Mouse (Mus musculus) CH12.LX (cell line): ENCODE data around the gene Micu1.

Experiments
- CTCF ChIP-seq, 2 experiments: IDR thresholded peaks in 1 of 2; conservative IDR thresholded peaks in 1 of 2; 2 replicates each; pipeline ENCODE4 v1.5.1; 2011 to 2012; ENCODE audit warnings: low read depth in 2 of 2, low read length in 2 of 2, improper control_type of control experiment in 1 of 2, inconsistent platforms in 1 of 2, mild to moderate bottlenecking in 1 of 2, moderate library complexity in 1 of 2
- EP300 ChIP-seq: IDR thresholded peaks from 2 replicates; pipeline ENCODE4 v1.6.1; 2011; ENCODE audit warnings: low read length, improper control_type of control experiment
- ETS1 ChIP-seq: conservative IDR thresholded peaks from 2 replicates; pipeline ENCODE4 v1.6.1; 2012; ENCODE audit warnings: low read depth, mild to moderate bottlenecking, inconsistent platforms, low read length, improper control_type of control experiment, moderate library complexity
- SIN3A ChIP-seq: IDR thresholded peaks from 2 replicates; pipeline ENCODE4 v1.6.1; 2012; ENCODE audit warnings: low read length, improper control_type of control experiment, inconsistent platforms
- TBP ChIP-seq: conservative IDR thresholded peaks from 2 replicates; pipeline ENCODE4 v1.6.1; 2011; ENCODE audit warnings: low read depth, low read length, improper control_type of control experiment
- ZC3H11A ChIP-seq: IDR thresholded peaks from 2 replicates; pipeline ENCODE4 v1.6.1; 2012; ENCODE audit warnings: low read depth, mild to moderate bottlenecking, inconsistent platforms, low read length, improper control_type of control experiment
- ZKSCAN1 ChIP-seq: IDR thresholded peaks from 2 replicates; pipeline ENCODE4 v1.6.1; 2012; ENCODE audit warnings: low read depth, inconsistent platforms, low read length, improper control_type of control experiment, borderline replicate concordance
- ZNF384 ChIP-seq: IDR thresholded peaks from 2 replicates; pipeline ENCODE4 v1.6.1; 2012; ENCODE audit warnings: low read depth, low read length, improper control_type of control experiment, inconsistent platforms

- no peak for TF ChIP-seq ETS1
- TF ChIP-seq TBP: no peak
- no peak for TF ChIP-seq EP300
- TF ChIP-seq CTCF (conservative IDR thresholded peaks at IDR 0.05 in 1 of 2, IDR thresholded peaks at IDR 0.05 in 1 of 2; ENCODE audit: low read depth in 2 of 2, low read length in 2 of 2): no peak
- no peak for TF ChIP-seq SIN3A
- TF ChIP-seq ZC3H11A: no peak
- TF ChIP-seq ZNF384: no peak
- TF ChIP-seq ZKSCAN1: no peak
Observed at GRCm38 (mm10) chr10:59896211-59896610, 193.9 kb downstream of the Micu1 start.
